Mouse (Mus musculus): ENCODE data around the gene Ndrg3. TPM values are rescaled to one million over a fixed set of nuclear protein-coding genes. Genes with fewer than 3 reads are reported as not detected.
A peak's percentile ranks its signal among the peaks of the same experiment; 100 is the strongest.

The Ndrg3 gene
- polyA plus RNA-seq (2012; rRNA removed), result 171 and 197 TPM in 2 replicates

DNA sequence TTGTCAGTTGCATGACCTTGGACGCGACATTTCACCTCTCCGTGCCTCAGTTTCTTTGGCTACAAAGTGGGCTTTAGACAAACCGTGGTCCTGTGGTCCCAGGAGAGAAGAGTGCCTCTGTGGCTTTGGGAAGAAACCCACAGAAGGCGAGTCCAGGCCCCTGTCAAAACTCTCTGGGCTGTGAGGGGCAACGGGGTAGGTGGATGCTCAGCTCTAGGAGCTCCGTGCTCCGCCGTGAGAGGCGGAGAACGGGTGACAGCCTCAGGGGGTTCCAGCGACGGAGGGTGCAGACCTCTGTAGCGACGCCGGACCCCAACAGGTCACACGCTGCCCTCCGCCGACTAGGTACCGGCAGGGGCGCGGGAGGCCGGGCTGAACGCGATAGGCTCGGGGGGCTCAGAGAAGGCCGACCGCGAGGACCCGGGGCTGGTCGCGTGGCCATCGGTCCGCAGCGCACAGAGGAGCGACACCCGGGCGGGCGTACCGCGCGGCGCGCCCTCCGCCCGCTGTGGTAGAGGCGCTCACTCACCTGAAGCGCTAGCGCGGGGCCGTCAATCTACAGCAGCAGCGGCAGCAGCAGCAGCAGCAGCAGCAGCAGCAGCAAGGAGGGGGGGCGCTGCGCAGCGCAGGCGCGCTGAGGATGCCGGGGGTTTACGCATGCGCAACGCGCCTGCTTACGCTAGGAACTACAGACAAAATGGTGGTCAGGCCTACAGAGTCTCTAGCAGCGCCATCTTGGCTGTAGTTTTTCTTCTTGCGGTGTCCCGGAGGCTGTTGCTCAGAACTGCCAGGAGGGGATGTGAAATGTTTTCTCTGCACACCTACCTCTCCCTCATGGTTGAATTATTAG is at the start of gene Ndrg3:
Ndrg3 (minus strand) TSS at position 587 of the 850 bp plus-strand sequence.
- no peaks in the 10 kb centered on the region for H3K27me3 ChIP-seq (ENCODE audit: control insufficient read depth, insufficient read depth, low read length)
- TF ChIP-seq CTCF (IDR thresholded peaks at IDR 0.05; ENCODE audit: borderline replicate concordance, control insufficient read depth, extremely low read depth, insufficient read depth, low read length, poor library complexity) (peak; percentile 74; the same call in 1 of the 2 replicates), POLR2A (IDR thresholded peaks at IDR 0.05; ENCODE audit: control insufficient read depth, extremely low read depth, insufficient read depth, low read length, poor library complexity) (peak; percentile 80)
- H3K36me3 ChIP-seq (ENCODE audit: control insufficient read depth, insufficient read depth, low read length), result no peaks in the 10 kb centered on the region
- peak; percentile 96 for DNase-seq
- peak within 1 kb of the TSS; percentile 83 for H3K4me3 ChIP-seq (ENCODE audit: control insufficient read depth, insufficient read depth, low read length)
- no peak within 1 kb of the TSS for H3K27ac ChIP-seq (ENCODE audit: control insufficient read depth, insufficient read depth, low read length)
- peaks cover 7% of the 10 kb centered on the region for H3K4me1 ChIP-seq (replicated peaks; ENCODE audit: control insufficient read depth, insufficient read depth, low read length)
- under 1% methylated on average over 66 of the region's 66 CpGs for WGBS

DNA sequence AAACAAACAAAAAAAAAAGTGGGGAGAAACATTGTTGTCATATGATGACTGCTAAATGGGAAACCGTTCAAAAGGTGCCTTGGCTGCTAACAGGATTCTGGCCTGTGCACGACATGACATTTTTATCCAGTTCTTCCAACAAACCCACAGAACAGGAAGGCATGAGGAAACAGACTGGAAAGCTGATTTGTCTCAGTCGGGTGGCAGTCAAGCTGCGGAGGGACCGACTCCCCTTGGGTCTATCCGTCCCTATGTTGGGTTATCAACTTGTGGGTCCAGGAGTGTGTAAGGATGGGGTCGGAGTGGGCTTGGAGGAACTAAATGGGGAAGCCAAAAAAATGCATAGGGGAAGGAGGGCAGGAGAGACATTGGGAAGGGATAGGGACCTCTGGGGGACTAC is 49.6 kb upstream of the Ndrg3 start:
- TF ChIP-seq CTCF (IDR thresholded peaks at IDR 0.05; ENCODE audit: borderline replicate concordance, control insufficient read depth, extremely low read depth, insufficient read depth, low read length, poor library complexity), result no peak
- TF ChIP-seq POLR2A (IDR thresholded peaks at IDR 0.05; ENCODE audit: control insufficient read depth, extremely low read depth, insufficient read depth, low read length, poor library complexity), result no peak
- DNase-seq, result no peak
- Histone ChIP-seq H3K4me3 (ENCODE audit: control insufficient read depth, insufficient read depth, low read length) (no peak overlapping the region), H3K27ac (ENCODE audit: control insufficient read depth, insufficient read depth, low read length) (no peak overlapping the region), H3K4me1 (replicated peaks; ENCODE audit: control insufficient read depth, insufficient read depth, low read length) (no peaks in the 10 kb centered on the region), H3K27me3 (ENCODE audit: control insufficient read depth, insufficient read depth, low read length) (no peaks in the 10 kb centered on the region), H3K36me3 (ENCODE audit: control insufficient read depth, insufficient read depth, low read length) (no peaks in the 10 kb centered on the region)
- WGBS, result 93% methylated on average over 7 of the region's 7 CpGs

GRCm38 (mm10) chr2:157040649-157041046 is 48.8 kb upstream of the Ndrg3 start:
- no peaks in the 10 kb centered on the region for H3K4me1 ChIP-seq (replicated peaks; ENCODE audit: control insufficient read depth, insufficient read depth, low read length)
- H3K36me3 ChIP-seq (ENCODE audit: control insufficient read depth, insufficient read depth, low read length), result no peaks in the 10 kb centered on the region

GRCm38 (mm10) chr2:157039900-157040648 is 48.2 kb upstream of the Ndrg3 start:
- no peaks in the 10 kb centered on the region for H3K36me3 ChIP-seq (ENCODE audit: control insufficient read depth, insufficient read depth, low read length)
- TF ChIP-seq CTCF (IDR thresholded peaks at IDR 0.05; ENCODE audit: borderline replicate concordance, control insufficient read depth, extremely low read depth, insufficient read depth, low read length, poor library complexity), result no peak
- no peak for TF ChIP-seq POLR2A (IDR thresholded peaks at IDR 0.05; ENCODE audit: control insufficient read depth, extremely low read depth, insufficient read depth, low read length, poor library complexity)
- no peak overlapping the region for H3K27ac ChIP-seq (ENCODE audit: control insufficient read depth, insufficient read depth, low read length)
- DNase-seq, result no peak
- H3K4me1 ChIP-seq (replicated peaks; ENCODE audit: control insufficient read depth, insufficient read depth, low read length), result no peaks in the 10 kb centered on the region
- no peak overlapping the region for H3K4me3 ChIP-seq (ENCODE audit: control insufficient read depth, insufficient read depth, low read length)
- no peaks in the 10 kb centered on the region for H3K27me3 ChIP-seq (ENCODE audit: control insufficient read depth, insufficient read depth, low read length)
- 96% methylated on average over 50 of the region's 50 CpGs for WGBS

More at GRCm38 (mm10) chr2:157040649-157041046, 48.8 kb upstream of the Ndrg3 start:
- no peak for DNase-seq
- Histone ChIP-seq H3K4me3 (ENCODE audit: control insufficient read depth, insufficient read depth, low read length) (no peak overlapping the region), H3K27ac (ENCODE audit: control insufficient read depth, insufficient read depth, low read length) (no peak overlapping the region), H3K27me3 (ENCODE audit: control insufficient read depth, insufficient read depth, low read length) (no peaks in the 10 kb centered on the region)
- 96% methylated on average over 17 of the region's 17 CpGs for WGBS
- no peak for TF ChIP-seq POLR2A (IDR thresholded peaks at IDR 0.05; ENCODE audit: control insufficient read depth, extremely low read depth, insufficient read depth, low read length, poor library complexity)

- Histone ChIP-seq H3K27ac (ENCODE audit: control insufficient read depth, insufficient read depth, low read length) (no peak overlapping the region), H3K27me3 (ENCODE audit: control insufficient read depth, insufficient read depth, low read length) (no peaks in the 10 kb centered on the region), H3K4me1 (replicated peaks; ENCODE audit: control insufficient read depth, insufficient read depth, low read length) (no peaks in the 10 kb centered on the region), H3K4me3 (ENCODE audit: control insufficient read depth, insufficient read depth, low read length) (no peak overlapping the region), H3K36me3 (ENCODE audit: control insufficient read depth, insufficient read depth, low read length) (no peaks in the 10 kb centered on the region)
- DNase-seq, result no peak
- WGBS, result 89% methylated on average over 9 of the region's 9 CpGs
- TF ChIP-seq CTCF (IDR thresholded peaks at IDR 0.05; ENCODE audit: borderline replicate concordance, control insufficient read depth, extremely low read depth, insufficient read depth, low read length, poor library complexity) (no peak), POLR2A (IDR thresholded peaks at IDR 0.05; ENCODE audit: control insufficient read depth, extremely low read depth, insufficient read depth, low read length, poor library complexity) (no peak)
Measured at GRCm38 (mm10) chr2:157037303-157037702, 45.4 kb upstream of the Ndrg3 start.

- TF ChIP-seq POLR2A (IDR thresholded peaks at IDR 0.05; ENCODE audit: control insufficient read depth, extremely low read depth, insufficient read depth, low read length, poor library complexity) (no peak), CTCF (IDR thresholded peaks at IDR 0.05; ENCODE audit: borderline replicate concordance, control insufficient read depth, extremely low read depth, insufficient read depth, low read length, poor library complexity) (no peak)
- 93% methylated on average over 8 of the region's 8 CpGs for WGBS
- no peaks in the 10 kb centered on the region for H3K27me3 ChIP-seq (ENCODE audit: control insufficient read depth, insufficient read depth, low read length)
- no peak overlapping the region for H3K27ac ChIP-seq (ENCODE audit: control insufficient read depth, insufficient read depth, low read length)
- H3K4me1 ChIP-seq (replicated peaks; ENCODE audit: control insufficient read depth, insufficient read depth, low read length), result no peaks in the 10 kb centered on the region
- no peaks in the 10 kb centered on the region for H3K36me3 ChIP-seq (ENCODE audit: control insufficient read depth, insufficient read depth, low read length)
- DNase-seq, result no peak
- no peak overlapping the region for H3K4me3 ChIP-seq (ENCODE audit: control insufficient read depth, insufficient read depth, low read length)
Measured at GRCm38 (mm10) chr2:157036400-157036799, 44.5 kb upstream of the Ndrg3 start.

All from thymus, adult 2 months (tissue).